Mouse (Mus musculus): ENCODE measurements at regions not wholly inside any gene's neighbourhood (a gene's known extent, or its start where the extent isn't known, plus 50 kb on each side); places are given as distances from the start of the nearest gene placed in this dataset.

- ATAC-seq (ENCODE audit: low read depth): no peak
- Histone ChIP-seq H3K27ac (ENCODE audit: low read length) (no peak overlapping the region), H3K27me3 (ENCODE audit: control insufficient read depth, insufficient read depth, low read depth, low read length) (no peaks in the 10 kb centered on the region), H3K9ac (ENCODE audit: low read length) (no peak overlapping the region), H3K4me3 (ENCODE audit: low read length) (no peak overlapping the region), H3K4me1 (replicated peaks; ENCODE audit: control insufficient read depth, insufficient read depth, low read length) (no peaks in the 10 kb centered on the region), H3K9me3 (ENCODE audit: control insufficient read depth, low read length) (no peaks in the 10 kb centered on the region), H3K4me2 (ENCODE audit: low read depth, low read length) (no peak overlapping the region), H3K36me3 (ENCODE audit: control insufficient read depth, insufficient read depth, low read length) (no peaks in the 10 kb centered on the region)
- WGBS: 33% methylated on average over 1 of the region's 1 CpGs
Observed at GRCm38 (mm10) chr1:169387056-169387455, 144.2 kb downstream of the Nuf2 start.

DNA sequence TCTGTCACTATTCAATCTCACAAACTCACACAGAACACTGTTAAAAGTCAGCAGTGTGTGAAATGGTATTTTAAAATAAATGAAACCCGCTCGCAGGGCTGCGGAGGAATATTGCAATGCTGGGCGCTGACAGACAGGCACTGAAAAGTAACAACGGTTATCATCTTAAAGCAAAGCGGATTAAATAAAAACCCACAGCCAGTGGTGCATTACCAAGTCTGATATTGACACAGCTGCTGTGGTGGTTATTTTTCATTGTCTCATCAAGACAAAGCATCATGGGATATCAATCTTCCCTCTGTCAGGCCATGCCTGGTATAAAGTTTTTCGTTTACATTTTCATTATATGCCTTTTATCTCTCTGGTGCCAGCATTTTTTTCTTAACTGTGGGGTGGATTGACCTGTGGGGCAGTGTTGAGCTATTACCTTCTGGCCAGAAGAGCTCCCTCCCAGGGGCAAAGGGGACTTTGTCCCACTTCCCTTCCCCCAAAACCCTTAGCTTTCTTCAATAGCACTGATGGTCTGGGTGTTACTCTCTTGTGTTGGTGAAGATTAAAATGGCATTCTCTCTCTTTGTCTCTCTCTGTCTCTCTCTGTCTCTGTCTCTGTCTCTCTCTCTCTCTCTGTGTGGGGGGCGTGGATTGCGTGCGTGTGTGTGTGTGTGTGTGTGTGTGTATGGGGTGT is 145.4 kb downstream of the Nuf2 start:
- H3K9me3 ChIP-seq (ENCODE audit: control insufficient read depth, low read length): no peaks in the 10 kb centered on the region
- no peaks in the 10 kb centered on the region for H3K27me3 ChIP-seq (ENCODE audit: control insufficient read depth, insufficient read depth, low read depth, low read length)
- H3K4me1 ChIP-seq (replicated peaks; ENCODE audit: control insufficient read depth, insufficient read depth, low read length): no peaks in the 10 kb centered on the region
- WGBS: 56% methylated on average over 10 of the region's 10 CpGs
- H3K9ac ChIP-seq (ENCODE audit: low read length): no peak overlapping the region
- H3K36me3 ChIP-seq (ENCODE audit: control insufficient read depth, insufficient read depth, low read length): no peaks in the 10 kb centered on the region
- ATAC-seq (ENCODE audit: low read depth): no peak
- H3K4me3 ChIP-seq (ENCODE audit: low read length): no peak overlapping the region
- H3K27ac ChIP-seq (ENCODE audit: low read length): no peak overlapping the region
- H3K4me2 ChIP-seq (ENCODE audit: low read depth, low read length): no peak overlapping the region

GRCm38 (mm10) chr1:169374686-169375085 is 156.6 kb downstream of the Nuf2 start:
- WGBS: 77% methylated on average over 1 of the region's 1 CpGs
- no peak for ATAC-seq (ENCODE audit: low read depth)
- H3K9me3 ChIP-seq (ENCODE audit: control insufficient read depth, low read length): no peaks in the 10 kb centered on the region
- H3K27me3 ChIP-seq (ENCODE audit: control insufficient read depth, insufficient read depth, low read depth, low read length): no peaks in the 10 kb centered on the region
- no peaks in the 10 kb centered on the region for H3K36me3 ChIP-seq (ENCODE audit: control insufficient read depth, insufficient read depth, low read length)
- no peak overlapping the region for H3K4me2 ChIP-seq (ENCODE audit: low read depth, low read length)
- H3K4me3 ChIP-seq (ENCODE audit: low read length): no peak overlapping the region
- no peaks in the 10 kb centered on the region; the same call in 1 of the 2 replicates for H3K4me1 ChIP-seq (replicated peaks; ENCODE audit: control insufficient read depth, insufficient read depth, low read length)
- no peak overlapping the region for H3K27ac ChIP-seq (ENCODE audit: low read length)
- no peak overlapping the region for H3K9ac ChIP-seq (ENCODE audit: low read length)

DNA sequence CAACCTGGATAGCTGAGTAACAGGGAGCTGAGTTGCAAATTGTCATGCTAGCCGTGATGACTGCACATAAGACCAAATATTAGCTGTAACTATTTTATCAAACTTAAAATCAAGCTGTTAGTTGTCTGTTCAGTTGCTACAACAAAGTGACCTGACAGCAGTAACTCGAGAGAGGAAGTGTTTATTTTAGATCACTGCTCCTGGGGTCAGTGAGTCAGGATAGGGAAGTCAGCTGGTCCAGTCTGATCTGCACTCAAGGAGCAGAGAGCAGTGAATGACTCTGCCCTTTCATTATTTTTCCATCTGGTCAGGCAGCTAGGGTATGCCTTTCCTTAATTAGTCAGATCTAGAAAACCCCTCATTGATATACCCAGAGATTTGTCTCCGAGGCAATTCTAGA is 162.5 kb downstream of the Nuf2 start:
- H3K4me2 ChIP-seq (ENCODE audit: low read depth, low read length): no peak overlapping the region
- no peak overlapping the region for H3K4me3 ChIP-seq (ENCODE audit: low read length)
- no peak overlapping the region for H3K27ac ChIP-seq (ENCODE audit: low read length)
- no peaks in the 10 kb centered on the region; the same call in 1 of the 2 replicates for H3K4me1 ChIP-seq (replicated peaks; ENCODE audit: control insufficient read depth, insufficient read depth, low read length)
- H3K36me3 ChIP-seq (ENCODE audit: control insufficient read depth, insufficient read depth, low read length): no peaks in the 10 kb centered on the region
- 25% methylated on average over 3 of the region's 3 CpGs for WGBS
- ATAC-seq (ENCODE audit: low read depth): no peak
- H3K9ac ChIP-seq (ENCODE audit: low read length): no peak overlapping the region
- H3K27me3 ChIP-seq (ENCODE audit: control insufficient read depth, insufficient read depth, low read depth, low read length): no peaks in the 10 kb centered on the region
- no peaks in the 10 kb centered on the region for H3K9me3 ChIP-seq (ENCODE audit: control insufficient read depth, low read length)

DNA sequence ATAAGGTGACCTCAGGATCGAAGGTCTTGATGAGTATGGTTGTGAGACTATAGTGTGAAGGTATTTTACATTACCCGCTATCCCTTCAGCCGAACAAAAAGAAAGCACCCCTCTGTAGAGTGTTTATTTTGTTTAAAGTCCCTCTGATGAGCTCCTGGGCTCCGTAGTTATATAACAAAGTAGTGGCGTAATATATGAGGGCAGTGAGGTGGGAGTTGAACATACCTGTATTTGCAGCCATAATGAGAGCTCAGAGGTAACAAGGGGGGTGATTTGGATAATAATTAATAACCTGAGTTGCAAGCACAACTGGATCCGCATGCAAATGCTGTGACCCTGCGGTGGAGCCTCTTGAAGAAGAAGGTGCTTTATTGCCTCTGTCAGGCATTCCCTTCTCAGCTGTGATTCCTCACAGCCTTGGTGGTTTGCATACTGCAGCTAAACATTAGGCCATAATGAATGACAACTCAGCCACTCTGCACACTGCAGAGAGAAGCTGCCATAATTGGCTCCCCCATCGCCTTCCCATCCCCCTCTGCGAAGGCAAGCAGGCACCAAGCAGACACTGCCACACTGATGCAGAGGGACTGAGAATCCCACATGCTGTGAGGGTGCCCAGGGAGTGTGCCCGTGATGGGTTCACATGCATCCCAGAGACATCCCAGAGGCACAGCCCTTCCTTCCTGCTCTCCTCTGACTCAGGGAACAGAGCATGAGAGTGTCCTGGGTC is 163.3 kb downstream of the Nuf2 start:
- no peaks in the 10 kb centered on the region for H3K9me3 ChIP-seq (ENCODE audit: control insufficient read depth, low read length)
- WGBS: 47% methylated on average over 10 of the region's 10 CpGs
- H3K27ac ChIP-seq (ENCODE audit: low read length): no peak overlapping the region
- no peaks in the 10 kb centered on the region for H3K27me3 ChIP-seq (ENCODE audit: control insufficient read depth, insufficient read depth, low read depth, low read length)
- no peak for ATAC-seq (ENCODE audit: low read depth)
- H3K9ac ChIP-seq (ENCODE audit: low read length): no peak overlapping the region
- H3K4me1 ChIP-seq (replicated peaks; ENCODE audit: control insufficient read depth, insufficient read depth, low read length): no peaks in the 10 kb centered on the region; the same call in 1 of the 2 replicates
- no peak overlapping the region for H3K4me3 ChIP-seq (ENCODE audit: low read length)
- H3K36me3 ChIP-seq (ENCODE audit: control insufficient read depth, insufficient read depth, low read length): no peaks in the 10 kb centered on the region
- H3K4me2 ChIP-seq (ENCODE audit: low read depth, low read length): no peak overlapping the region

GRCm38 (mm10) chr1:169367316-169367715 is 163.9 kb downstream of the Nuf2 start:
- no peak overlapping the region for H3K4me2 ChIP-seq (ENCODE audit: low read depth, low read length)
- no peaks in the 10 kb centered on the region for H3K9me3 ChIP-seq (ENCODE audit: control insufficient read depth, low read length)
- no peak overlapping the region for H3K4me3 ChIP-seq (ENCODE audit: low read length)
- H3K27ac ChIP-seq (ENCODE audit: low read length): no peak overlapping the region
- no peaks in the 10 kb centered on the region for H3K27me3 ChIP-seq (ENCODE audit: control insufficient read depth, insufficient read depth, low read depth, low read length)
- H3K9ac ChIP-seq (ENCODE audit: low read length): no peak overlapping the region
- 41% methylated on average over 4 of the region's 4 CpGs for WGBS
- H3K4me1 ChIP-seq (replicated peaks; ENCODE audit: control insufficient read depth, insufficient read depth, low read length): no peaks in the 10 kb centered on the region; the same call in 1 of the 2 replicates
- no peak for ATAC-seq (ENCODE audit: low read depth)
- H3K36me3 ChIP-seq (ENCODE audit: control insufficient read depth, insufficient read depth, low read length): no peaks in the 10 kb centered on the region

GRCm38 (mm10) chr1:169362564-169362963 is 168.7 kb downstream of the Nuf2 start:
- WGBS: 52% methylated on average over 4 of the region's 4 CpGs
- no peak for ATAC-seq (ENCODE audit: low read depth)

DNA sequence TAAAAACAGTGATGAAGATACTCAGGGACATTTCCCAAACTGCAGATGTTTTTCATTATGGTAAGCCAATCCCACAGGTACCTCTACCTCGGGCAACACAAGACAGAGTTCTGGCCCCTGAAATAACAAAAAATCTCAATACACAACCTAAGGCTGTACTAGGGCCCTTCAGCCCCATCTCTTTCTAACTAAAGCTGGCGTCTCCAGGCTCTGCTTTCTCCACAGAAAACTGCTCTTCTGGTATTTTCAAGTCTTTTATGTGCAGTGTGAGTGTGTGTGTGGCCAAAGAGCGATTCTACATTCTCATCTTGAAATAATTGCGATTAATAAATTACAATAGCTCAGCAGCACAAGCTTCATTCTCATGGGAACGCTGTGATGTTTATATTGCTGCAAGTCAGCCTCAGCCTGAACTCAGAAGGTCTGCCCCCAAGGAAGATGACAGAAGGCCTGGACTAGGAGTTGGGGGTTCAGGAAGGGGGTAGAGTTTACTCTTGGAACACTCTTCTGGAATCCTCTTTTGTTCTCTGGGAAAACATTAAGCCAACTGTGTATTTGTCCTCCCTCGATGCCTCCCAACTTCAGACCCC is 173.5 kb downstream of the Nuf2 start:
- no peak overlapping the region for H3K27ac ChIP-seq (ENCODE audit: low read length)
- H3K36me3 ChIP-seq (ENCODE audit: control insufficient read depth, insufficient read depth, low read length): no peaks in the 10 kb centered on the region
- no peaks in the 10 kb centered on the region for H3K9me3 ChIP-seq (ENCODE audit: control insufficient read depth, low read length)
- H3K4me1 ChIP-seq (replicated peaks; ENCODE audit: control insufficient read depth, insufficient read depth, low read length): no peaks in the 10 kb centered on the region
- WGBS: 36% methylated on average over 6 of the region's 6 CpGs
- H3K9ac ChIP-seq (ENCODE audit: low read length): no peak overlapping the region
- H3K4me3 ChIP-seq (ENCODE audit: low read length): no peak overlapping the region
- H3K4me2 ChIP-seq (ENCODE audit: low read depth, low read length): no peak overlapping the region
- ATAC-seq (ENCODE audit: low read depth): no peak
- no peaks in the 10 kb centered on the region for H3K27me3 ChIP-seq (ENCODE audit: control insufficient read depth, insufficient read depth, low read depth, low read length)

More at GRCm38 (mm10) chr1:169362564-169362963, 168.7 kb downstream of the Nuf2 start:
- Histone ChIP-seq H3K4me1 (replicated peaks; ENCODE audit: control insufficient read depth, insufficient read depth, low read length) (no peaks in the 10 kb centered on the region), H3K9me3 (ENCODE audit: control insufficient read depth, low read length) (no peaks in the 10 kb centered on the region), H3K36me3 (ENCODE audit: control insufficient read depth, insufficient read depth, low read length) (no peaks in the 10 kb centered on the region), H3K27ac (ENCODE audit: low read length) (no peak overlapping the region), H3K4me3 (ENCODE audit: low read length) (no peak overlapping the region), H3K4me2 (ENCODE audit: low read depth, low read length) (no peak overlapping the region), H3K27me3 (ENCODE audit: control insufficient read depth, insufficient read depth, low read depth, low read length) (no peaks in the 10 kb centered on the region), H3K9ac (ENCODE audit: low read length) (no peak overlapping the region)

DNA sequence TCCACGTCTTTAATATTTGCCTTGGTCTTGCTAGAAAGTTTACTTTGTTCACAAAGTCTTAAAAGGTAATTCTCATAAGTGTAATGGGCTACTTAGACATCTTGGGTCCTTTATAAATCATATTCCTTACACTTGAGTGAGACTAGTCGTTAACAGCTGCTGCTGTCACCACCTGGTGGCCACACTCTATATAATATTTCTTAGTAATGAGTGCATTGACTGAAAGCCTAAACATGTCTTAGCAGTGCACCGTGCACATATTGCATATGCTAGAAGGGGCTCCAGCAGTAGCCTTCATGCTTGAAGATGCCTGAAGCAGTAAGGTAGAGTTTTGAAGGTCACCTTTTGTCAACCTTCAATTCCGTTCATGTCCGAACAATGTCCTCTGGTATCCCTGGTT is 177.2 kb downstream of the Nuf2 start:
- H3K9me3 ChIP-seq (ENCODE audit: control insufficient read depth, low read length): no peaks in the 10 kb centered on the region
- H3K27ac ChIP-seq (ENCODE audit: low read length): no peak overlapping the region
- WGBS: 49% methylated on average over 5 of the region's 5 CpGs
- no peaks in the 10 kb centered on the region for H3K4me1 ChIP-seq (replicated peaks; ENCODE audit: control insufficient read depth, insufficient read depth, low read length)
- ATAC-seq (ENCODE audit: low read depth): peak; percentile 41; the same call in 1 of the 2 replicates
- H3K4me3 ChIP-seq (ENCODE audit: low read length): no peak overlapping the region
- no peak overlapping the region for H3K4me2 ChIP-seq (ENCODE audit: low read depth, low read length)
- H3K27me3 ChIP-seq (ENCODE audit: control insufficient read depth, insufficient read depth, low read depth, low read length): no peaks in the 10 kb centered on the region
- H3K9ac ChIP-seq (ENCODE audit: low read length): no peak overlapping the region
- H3K36me3 ChIP-seq (ENCODE audit: control insufficient read depth, insufficient read depth, low read length): no peaks in the 10 kb centered on the region

Measured in lung, embryonic 16.5 days (tissue).